Mouse (Mus musculus): ENCODE measurements around the gene Hmga2. TPM values are rescaled to one million over a fixed set of nuclear protein-coding genes. Genes with fewer than 3 reads are reported as not detected.

Hmga2 gene
- total RNA-seq, 2 experiments from 2014 or later: not detected

DNA sequence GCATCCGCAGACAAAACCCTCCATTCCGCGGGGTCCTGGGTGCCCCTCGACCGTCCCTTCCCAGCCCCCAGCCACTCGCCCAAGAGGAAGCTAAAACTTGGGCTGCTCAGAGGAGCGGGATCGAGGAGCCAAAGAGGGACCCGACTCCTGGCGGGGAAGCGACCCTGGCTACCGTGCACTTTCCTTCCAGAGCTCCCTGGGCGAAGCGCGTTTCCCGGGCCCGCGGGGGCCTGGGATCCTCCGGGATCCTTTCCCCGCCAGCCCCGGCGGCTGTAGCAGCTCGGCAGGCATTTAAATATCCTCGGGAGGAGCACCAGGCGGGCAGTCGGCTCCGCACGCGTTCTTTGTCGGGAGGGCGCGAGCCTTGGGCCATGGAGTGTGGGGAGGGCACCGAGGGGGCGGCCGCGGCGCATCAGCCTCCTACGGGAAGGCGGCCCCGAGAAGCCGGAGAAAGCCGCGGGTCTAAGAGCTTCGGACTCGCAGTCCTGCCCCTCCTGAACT, 1.2 kb downstream of the Hmga2 start:
- ATAC-seq (replicated peaks; ENCODE audit: low FRiP score, poor library complexity, severe bottlenecking): no peak

DNA sequence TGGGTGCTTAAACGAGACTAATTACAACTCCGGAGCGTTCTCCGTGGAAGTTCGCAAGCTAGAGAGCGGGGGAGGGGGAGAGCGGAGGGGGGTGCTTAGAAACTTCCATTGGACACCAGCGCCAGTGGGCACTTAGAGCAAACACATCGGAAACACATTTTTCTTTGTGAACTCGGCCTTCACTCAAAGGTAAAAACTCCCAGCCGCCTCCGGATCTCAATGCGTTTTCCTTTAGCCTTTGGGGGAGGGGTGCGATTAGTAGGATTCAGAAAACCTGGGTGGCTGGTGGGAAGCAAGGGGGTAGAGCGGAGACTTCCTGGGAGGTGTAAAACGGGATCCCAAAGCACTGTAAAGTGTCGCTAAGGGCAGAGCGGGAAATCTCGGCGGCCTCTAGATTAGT, 2.0 kb downstream of the Hmga2 start:
- ATAC-seq (replicated peaks; ENCODE audit: low FRiP score, poor library complexity, severe bottlenecking): no peak

- no peak for ATAC-seq (replicated peaks; ENCODE audit: low FRiP score, poor library complexity, severe bottlenecking)
These were observed 3.1 kb downstream of the Hmga2 start for GRCm38 (mm10) chr10:120473218-120473617.

- no peak for ATAC-seq (replicated peaks; ENCODE audit: low FRiP score, poor library complexity, severe bottlenecking)
These were observed 3.7 kb downstream of the Hmga2 start for GRCm38 (mm10) chr10:120472606-120473005.

DNA sequence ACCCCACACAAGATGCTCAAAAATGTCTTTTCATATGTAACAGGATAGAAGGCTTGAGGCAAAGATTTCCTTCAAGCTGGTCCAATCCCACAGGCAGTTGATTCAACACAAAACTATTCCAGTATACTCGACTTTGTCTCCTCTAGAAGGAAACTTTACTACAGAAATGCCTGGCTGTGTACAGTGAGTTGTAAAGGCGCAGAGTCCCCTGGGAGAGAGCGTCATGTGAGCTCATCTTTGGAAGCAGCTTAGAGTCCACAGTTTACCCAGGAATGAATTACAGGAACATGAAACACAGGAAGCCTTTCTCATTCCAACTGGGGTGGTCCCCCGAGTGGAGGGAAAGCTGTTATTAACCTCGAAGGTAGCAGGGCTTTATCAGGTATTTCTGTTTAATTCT, 11.1 kb downstream of the Hmga2 start:
- no peak for ATAC-seq (replicated peaks; ENCODE audit: low FRiP score, poor library complexity, severe bottlenecking)

DNA sequence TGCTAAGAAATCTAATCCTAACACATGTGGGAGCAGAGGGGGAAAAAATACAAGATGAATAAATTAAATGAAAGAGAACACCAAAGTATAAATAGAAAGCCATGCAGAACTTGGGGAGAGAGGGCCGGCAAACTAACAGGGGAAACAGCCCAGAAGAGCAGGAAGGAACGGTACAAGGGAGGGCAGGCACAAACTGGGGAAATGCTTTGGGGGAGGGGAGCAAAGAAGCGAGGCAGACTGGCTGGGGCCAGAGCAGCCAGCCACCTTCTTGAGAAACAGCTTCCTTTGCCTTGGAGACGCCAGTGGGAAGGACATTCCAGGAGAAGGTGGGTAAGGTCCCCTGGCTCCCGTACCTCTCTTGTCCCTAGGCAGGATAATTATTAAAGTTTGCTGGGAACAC, 14.5 kb downstream of the Hmga2 start:
- ATAC-seq (replicated peaks; ENCODE audit: low FRiP score, poor library complexity, severe bottlenecking): no peak

- no peak for ATAC-seq (replicated peaks; ENCODE audit: low FRiP score, poor library complexity, severe bottlenecking)
These were observed 15.0 kb downstream of the Hmga2 start for GRCm38 (mm10) chr10:120461301-120461700.

GRCm38 (mm10) chr10:120458866-120459265, 17.4 kb downstream of the Hmga2 start:
- ATAC-seq (replicated peaks; ENCODE audit: low FRiP score, poor library complexity, severe bottlenecking): no peak

DNA sequence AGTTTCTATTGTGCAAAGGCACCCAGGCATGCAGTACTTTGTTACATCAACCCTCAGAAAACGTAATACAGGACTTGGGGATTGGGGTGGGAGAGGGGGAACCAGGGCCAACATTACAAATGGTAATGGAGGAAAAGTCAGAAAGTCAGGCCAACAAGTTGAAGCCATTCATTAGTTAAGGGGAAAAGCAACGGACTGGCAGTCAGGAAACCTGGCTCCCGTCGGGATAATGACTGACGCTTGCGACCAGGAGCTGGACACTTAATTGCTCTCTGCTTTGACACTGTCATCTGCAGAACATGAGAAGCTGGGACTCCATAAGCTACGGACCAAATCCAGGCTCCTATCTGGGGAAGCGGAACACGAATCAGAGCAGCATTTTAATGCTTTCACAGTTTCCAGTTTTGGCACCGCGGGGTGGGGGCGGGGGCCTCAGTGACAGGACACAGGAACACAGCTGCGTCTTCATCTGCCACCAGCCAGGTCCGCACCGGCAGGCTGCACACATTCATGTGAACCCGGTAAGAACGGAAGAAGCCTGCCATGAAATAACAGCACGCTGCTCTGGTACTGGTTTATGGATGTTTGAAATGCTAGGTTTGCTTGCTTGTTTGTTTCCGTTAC, 26.5 kb downstream of the Hmga2 start:
- ATAC-seq (replicated peaks; ENCODE audit: low FRiP score, poor library complexity, severe bottlenecking): no peak

- no peak for ATAC-seq (replicated peaks; ENCODE audit: low FRiP score, poor library complexity, severe bottlenecking)
These were observed 29.5 kb downstream of the Hmga2 start for GRCm38 (mm10) chr10:120446799-120447198.

GRCm38 (mm10) chr10:120446206-120446605, 30.1 kb downstream of the Hmga2 start:
- no peak for ATAC-seq (replicated peaks; ENCODE audit: low FRiP score, poor library complexity, severe bottlenecking)

- no peak for ATAC-seq (replicated peaks; ENCODE audit: low FRiP score, poor library complexity, severe bottlenecking)
These were observed 31.7 kb downstream of the Hmga2 start for GRCm38 (mm10) chr10:120444463-120445070.

DNA sequence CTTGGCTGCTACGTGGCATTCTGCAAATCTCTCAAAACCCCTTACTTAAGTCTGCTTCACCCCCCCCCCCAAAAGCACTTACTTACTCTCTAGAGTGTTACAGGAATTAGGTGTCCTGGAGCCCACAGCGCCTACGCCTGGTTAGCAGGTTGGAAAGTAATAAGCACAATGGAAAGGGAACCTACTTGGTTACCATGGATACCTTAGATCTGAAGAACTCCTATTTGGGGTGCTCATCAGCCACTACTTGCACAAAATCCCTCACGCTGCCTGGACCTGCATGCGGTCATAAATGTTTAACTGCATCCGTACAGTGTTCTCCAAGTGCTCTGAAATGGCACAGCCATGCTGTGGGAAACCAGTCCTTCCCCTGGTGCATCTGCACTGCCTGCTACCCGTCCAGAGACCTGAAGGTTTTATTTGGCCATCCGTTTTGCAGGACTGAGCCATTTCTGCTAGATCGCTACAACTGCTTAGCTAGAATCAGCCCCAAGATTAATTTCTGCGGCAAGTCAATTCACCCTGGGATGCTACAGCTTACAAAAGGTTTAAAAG, 32.4 kb downstream of the Hmga2 start:
- no peak for ATAC-seq (replicated peaks; ENCODE audit: low FRiP score, poor library complexity, severe bottlenecking)

GRCm38 (mm10) chr10:120441254-120441653, 35.0 kb downstream of the Hmga2 start:
- no peak for ATAC-seq (replicated peaks; ENCODE audit: low FRiP score, poor library complexity, severe bottlenecking)

- ATAC-seq (replicated peaks; ENCODE audit: low FRiP score, poor library complexity, severe bottlenecking): no peak
These were observed 41.8 kb downstream of the Hmga2 start for GRCm38 (mm10) chr10:120434433-120434832.

DNA sequence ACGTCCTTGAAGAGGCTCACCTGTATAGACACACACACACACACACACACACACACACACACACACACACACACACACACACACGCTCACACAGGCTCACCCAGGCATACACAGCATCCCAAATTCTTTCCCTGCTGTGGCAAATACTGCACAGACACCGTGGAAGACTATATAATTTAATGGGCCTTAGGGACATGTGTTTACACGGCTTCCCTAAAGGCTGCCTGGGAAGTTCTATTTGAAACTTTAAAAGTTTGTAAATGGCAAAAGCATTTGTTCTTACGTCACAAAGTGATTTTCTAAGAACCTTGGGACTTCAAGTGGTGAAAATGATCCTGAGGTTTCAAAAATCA, 42.8 kb downstream of the Hmga2 start:
- no peak for ATAC-seq (replicated peaks; ENCODE audit: low FRiP score, poor library complexity, severe bottlenecking)

- ATAC-seq (replicated peaks; ENCODE audit: low FRiP score, poor library complexity, severe bottlenecking): no peak
These were observed 43.4 kb downstream of the Hmga2 start for GRCm38 (mm10) chr10:120432731-120433462.

GRCm38 (mm10) chr10:120432081-120432480, 44.2 kb downstream of the Hmga2 start:
- ATAC-seq (replicated peaks; ENCODE audit: low FRiP score, poor library complexity, severe bottlenecking): no peak

- ATAC-seq (replicated peaks; ENCODE audit: low FRiP score, poor library complexity, severe bottlenecking): no peak
These were observed 44.8 kb downstream of the Hmga2 start for GRCm38 (mm10) chr10:120431435-120431834.

DNA sequence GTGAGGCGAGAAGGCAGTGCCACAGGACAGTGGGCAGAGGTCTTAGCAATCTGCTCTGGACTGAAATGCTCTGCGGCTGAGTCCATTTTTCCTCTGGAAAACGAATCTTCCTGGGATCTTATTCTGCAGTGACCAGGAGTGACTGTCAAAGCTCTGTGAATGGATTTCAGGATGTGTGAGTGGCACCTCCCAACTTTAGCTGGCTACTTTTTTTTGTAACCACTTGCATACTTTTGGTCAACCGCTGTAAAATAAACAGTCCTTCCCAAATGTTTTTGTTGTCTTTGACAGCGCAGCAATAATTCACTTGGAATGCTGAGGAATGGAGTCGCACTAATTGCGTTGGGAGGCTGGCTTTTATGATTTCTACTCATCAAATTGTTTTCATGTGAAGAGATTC, 45.8 kb downstream of the Hmga2 start:
- ATAC-seq (replicated peaks; ENCODE audit: low FRiP score, poor library complexity, severe bottlenecking): no peak

DNA sequence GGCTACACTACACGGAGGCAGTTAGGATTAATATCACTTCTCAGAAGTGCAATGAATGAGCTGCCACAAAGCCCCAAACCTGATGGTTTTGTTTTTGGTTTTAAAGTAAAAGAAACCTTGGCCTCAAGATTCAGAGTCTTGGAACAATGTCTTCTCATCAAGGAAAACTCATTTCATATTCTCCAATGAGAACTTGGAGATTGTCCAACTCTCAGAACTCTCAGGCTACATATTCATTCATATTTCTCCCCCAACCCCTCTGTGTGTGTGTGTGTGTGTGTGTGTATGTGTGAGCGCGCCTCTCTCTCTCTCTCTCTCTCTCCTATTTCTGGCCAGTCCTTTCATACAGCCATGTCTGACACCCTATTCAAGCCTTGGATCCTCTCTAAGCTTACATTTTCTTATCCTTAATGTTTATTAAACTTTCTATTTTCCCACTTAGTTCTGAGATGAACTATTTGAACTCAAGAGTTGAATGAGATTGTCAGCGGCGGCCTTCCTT, 46.5 kb downstream of the Hmga2 start:
- ATAC-seq (replicated peaks; ENCODE audit: low FRiP score, poor library complexity, severe bottlenecking): no peak

All from erythroblast, adult 5-6 weeks (primary cell).